Mouse (Mus musculus) kidney, embryonic 16.5 days (tissue): ENCODE results near the gene Nit1. TPM values are rescaled to one million over a fixed set of nuclear protein-coding genes. Genes with fewer than 3 reads are reported as not detected.
A peak's percentile ranks its signal among the peaks of the same experiment; 100 is the strongest.

Experiments used
- ATAC-seq: fragments of 200-750 bp; cut with Nextera tagmentation; 2 replicates; pipeline ENCODE4 v1.8.0; 2017; ENCODE audit warnings: moderate TSS enrichment; ENCODE audit not compliant: low FRiP score, low TSS enrichment
- H3K27ac ChIP-seq: fragments of 300-500 bp; sonication (generic); 2 replicates; pipeline ENCODE4 v1.5.1; 2014; ENCODE audit warnings: low read length
- H3K27me3 ChIP-seq: fragments of 300-500 bp; sonication (generic); 2 replicates; pipeline ENCODE4 v1.6.1; 2014; ENCODE audit warnings: low read length, control low read depth, mixed read lengths; ENCODE audit not compliant: insufficient read depth
- H3K36me3 ChIP-seq: fragments of 300-500 bp; sonication (generic); 2 replicates; pipeline ENCODE4 v1.6.1; 2014; ENCODE audit warnings: low read length, control low read depth, mixed read lengths; ENCODE audit not compliant: insufficient read depth
- H3K4me1 ChIP-seq: fragments of 300-500 bp; sonication (generic); 2 replicates; pipeline ENCODE4 v1.6.1; 2014; ENCODE audit warnings: low read length, control low read depth, mixed read lengths; ENCODE audit not compliant: insufficient read depth
- H3K4me2 ChIP-seq: fragments of 300-500 bp; sonication (generic); replicated peaks from 2 replicates; pipeline ENCODE4 v1.6.1; 2014; ENCODE audit warnings: low read depth, low read length
- H3K4me3 ChIP-seq: fragments of 300-500 bp; sonication (generic); 2 replicates; pipeline ENCODE4 v1.5.1; 2014; ENCODE audit warnings: mild to moderate bottlenecking, low read length
- H3K9ac ChIP-seq: fragments of 300-500 bp; sonication (generic); replicated peaks from 2 replicates; pipeline ENCODE4 v1.6.1; 2014; ENCODE audit warnings: low read length
- H3K9me3 ChIP-seq: fragments of 300-500 bp; sonication (generic); 2 replicates; pipeline ENCODE4 v1.6.1; 2016; ENCODE audit warnings: low read length, control low read depth
- WGBS: fragments of 180-500 bp; shearing (Covaris S2); extraction: QIAGEN DNeasy Blood & Tissue Kit; methylation state at CpG from one replicate; pipeline ENCODE4 v1.1.7; 2014; 5-methylcytosine and 5-hydroxymethylcytosine counted together
- polyA plus RNA-seq: library from polyadenylated mRNA; unstranded; fragments of >200 nt; fragmentation: Nextera tagmentation; extraction: Ambion mirVana; gene quantifications from 2 replicates; pipeline ENCODE4 v1.2.1, GENCODE M21; 2015

Nit1 gene
- polyA plus RNA-seq, 1 experiment from 2014 or later: 63.3 TPM

GRCm38 (mm10) chr1:171356814-171357213 is 11.4 kb upstream of the Nit1 start:
- Histone ChIP-seq H3K36me3 (peaks cover 14% of the 10 kb centered on the region), H3K27ac (no peak overlapping the region), H3K9ac (no peak overlapping the region), H3K27me3 (no peaks in the 10 kb centered on the region), H3K9me3 (no peaks in the 10 kb centered on the region; the same call in 1 of the 2 replicates), H3K4me3 (no peak overlapping the region), H3K4me1 (peaks cover 12% of the 10 kb centered on the region), H3K4me2 (no peak overlapping the region)
- 86% methylated on average over 2 of the region's 2 CpGs for WGBS
- no peak for ATAC-seq

GRCm38 (mm10) chr1:171355812-171356340 is 10.4 kb upstream of the Nit1 start:
- Histone ChIP-seq H3K9me3 (no peaks in the 10 kb centered on the region; the same call in 1 of the 2 replicates), H3K27ac (no peak overlapping the region), H3K9ac (no peak overlapping the region), H3K36me3 (peaks cover 14% of the 10 kb centered on the region), H3K4me1 (peaks cover 7% of the 10 kb centered on the region), H3K27me3 (no peaks in the 10 kb centered on the region), H3K4me2 (no peak overlapping the region), H3K4me3 (no peak overlapping the region)
- WGBS: 85% methylated on average over 5 of the region's 5 CpGs
- ATAC-seq: no peak

DNA sequence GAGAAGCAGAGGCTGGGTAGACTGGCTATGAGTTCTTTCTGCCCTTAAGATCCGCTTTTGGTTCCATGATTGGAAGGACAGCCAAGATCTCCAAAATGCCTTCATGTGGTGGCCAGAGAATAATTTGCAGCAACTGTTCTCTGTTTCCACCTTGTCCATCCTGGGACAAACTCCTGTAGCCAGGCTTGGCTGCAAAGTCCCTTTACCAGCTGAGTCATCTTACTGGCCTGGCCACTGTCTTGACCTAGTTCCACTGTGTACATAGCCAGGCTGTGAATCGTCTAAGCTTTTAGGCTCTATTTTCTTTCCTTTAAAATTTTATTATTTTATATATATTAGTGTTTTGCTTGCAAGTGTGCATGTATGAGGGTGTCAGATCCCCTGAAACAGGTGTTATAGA is 3.8 kb upstream of the Nit1 start:
- H3K27me3 ChIP-seq: no peaks in the 10 kb centered on the region
- peaks cover 14% of the 10 kb centered on the region for H3K4me1 ChIP-seq
- H3K4me2 ChIP-seq: no peak overlapping the region
- H3K4me3 ChIP-seq: no peak overlapping the region
- no peaks in the 10 kb centered on the region for H3K9me3 ChIP-seq
- WGBS: 87% methylated on average over 2 of the region's 2 CpGs
- no peak for ATAC-seq
- H3K36me3 ChIP-seq: no peaks in the 10 kb centered on the region
- no peak overlapping the region for H3K9ac ChIP-seq
- H3K27ac ChIP-seq: no peak overlapping the region

- Histone ChIP-seq H3K36me3 (no peaks in the 10 kb centered on the region), H3K9me3 (no peaks in the 10 kb centered on the region), H3K4me1 (peaks cover 20% of the 10 kb centered on the region), H3K4me2 (no peak overlapping the region), H3K27ac (no peak overlapping the region), H3K4me3 (no peak overlapping the region), H3K9ac (no peak overlapping the region), H3K27me3 (no peaks in the 10 kb centered on the region)
- ATAC-seq: no peak
- 88% methylated on average over 3 of the region's 3 CpGs for WGBS
These were observed 3.2 kb upstream of the Nit1 start for GRCm38 (mm10) chr1:171348665-171349064.

GRCm38 (mm10) chr1:171346095-171346450 is 627 bp upstream of the Nit1 start:
- Histone ChIP-seq H3K9me3 (no peaks in the 10 kb centered on the region), H3K4me1 (peaks cover 21% of the 10 kb centered on the region), H3K36me3 (peaks cover 18% of the 10 kb centered on the region), H3K4me3 (peak overlapping the region; percentile 90), H3K27ac (peak overlapping the region; percentile 40; the same call in 1 of the 2 replicates), H3K27me3 (no peaks in the 10 kb centered on the region), H3K4me2 (peak overlapping the region; percentile 66), H3K9ac (peak overlapping the region; percentile 81)
- 0% methylated on average over 14 of the region's 14 CpGs for WGBS
- ATAC-seq: no peak

DNA sequence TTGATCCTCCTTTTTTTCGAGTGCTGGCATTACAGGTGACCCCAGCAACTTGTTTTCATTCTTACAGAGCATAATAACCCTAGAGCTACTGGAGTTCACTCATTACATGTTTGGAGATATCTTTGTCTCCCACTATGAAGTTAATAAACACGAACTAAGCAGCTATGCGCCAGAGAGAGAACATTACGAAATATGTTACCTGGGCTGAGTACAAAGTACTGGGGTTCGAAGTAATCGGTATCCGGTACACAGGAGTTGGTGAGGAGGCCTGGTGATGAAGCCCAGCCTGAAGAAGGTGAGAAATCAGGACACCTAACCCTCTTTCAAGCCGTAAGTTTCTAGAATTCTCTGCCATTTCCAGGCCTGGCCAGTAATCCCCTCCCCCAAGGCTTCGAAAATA is 731 bp downstream of the Nit1 start:
- no peak for ATAC-seq

GRCm38 (mm10) chr1:171343922-171344677 is 1.3 kb downstream of the Nit1 start:
- Histone ChIP-seq H3K27ac (no peak overlapping the region), H3K9me3 (no peaks in the 10 kb centered on the region), H3K27me3 (no peaks in the 10 kb centered on the region), H3K9ac (no peak overlapping the region), H3K4me3 (0 out of 2 replicates have a peak overlapping the region, but pooled peaks have one; percentile 90), H3K4me2 (peak overlapping the region; percentile 66), H3K4me1 (peaks cover 21% of the 10 kb centered on the region), H3K36me3 (peaks cover 34% of the 10 kb centered on the region)
- WGBS: 79% methylated on average over 8 of the region's 9 CpGs
- ATAC-seq: peak; percentile 32; the same call in 1 of the 2 replicates

More for the DNA sequence above, 731 bp downstream of the Nit1 start:
- Histone ChIP-seq H3K9me3 (no peaks in the 10 kb centered on the region), H3K9ac (peak overlapping the region; percentile 81), H3K36me3 (peaks cover 30% of the 10 kb centered on the region), H3K4me3 (peak overlapping the region; percentile 90), H3K4me2 (peak overlapping the region; percentile 66), H3K27me3 (no peaks in the 10 kb centered on the region), H3K4me1 (peaks cover 21% of the 10 kb centered on the region), H3K27ac (no peak overlapping the region)
- 70% methylated on average over 9 of the region's 9 CpGs for WGBS

DNA sequence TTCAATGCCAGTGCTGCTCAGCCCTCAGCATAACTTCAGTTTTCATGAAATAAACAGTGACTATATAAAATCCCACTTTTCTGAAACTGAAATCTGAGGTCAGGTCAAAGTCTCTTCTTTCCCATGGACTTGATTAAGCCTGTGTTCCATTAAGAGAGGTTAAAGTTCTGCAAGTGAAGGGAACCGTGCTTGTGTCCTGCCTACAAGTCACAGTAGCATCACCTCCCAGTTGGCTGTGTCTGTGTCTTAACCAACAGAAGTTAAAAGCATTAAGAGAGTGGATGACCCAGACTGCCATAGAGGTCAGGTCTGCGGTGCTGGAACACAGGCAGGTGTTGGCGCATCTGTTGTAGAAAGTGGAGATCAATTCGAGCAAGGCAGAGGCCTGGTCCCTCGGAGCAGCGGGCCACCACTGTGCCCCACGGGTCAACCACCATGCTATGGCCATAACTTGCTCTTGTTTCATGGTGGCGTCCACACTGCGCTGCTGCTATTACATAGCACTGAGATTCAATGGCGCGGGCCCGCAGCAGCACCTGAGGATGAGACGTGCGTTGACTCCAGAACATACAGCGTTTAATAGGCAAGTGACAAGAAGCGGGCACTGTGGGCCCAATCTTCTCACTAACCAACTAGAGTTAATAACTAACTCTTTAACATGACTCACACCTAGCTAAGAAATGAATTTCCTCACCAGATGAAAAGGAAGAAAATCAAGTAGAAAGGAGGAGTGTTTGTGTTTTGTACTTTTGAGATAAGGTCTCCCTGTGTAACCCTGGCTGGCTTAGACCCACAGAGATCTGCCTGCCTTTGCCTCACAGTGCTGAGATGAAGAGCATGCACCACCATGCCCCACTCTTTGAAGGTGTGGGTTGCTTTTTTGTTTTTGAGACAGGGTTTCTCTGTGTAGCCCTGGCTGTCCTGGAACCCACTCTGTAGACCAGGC is 2.9 kb downstream of the Nit1 start:
- Histone ChIP-seq H3K4me3 (no peak overlapping the region), H3K4me2 (no peak overlapping the region), H3K9ac (no peak overlapping the region), H3K9me3 (no peaks in the 10 kb centered on the region), H3K36me3 (peaks cover 46% of the 10 kb centered on the region), H3K27me3 (no peaks in the 10 kb centered on the region), H3K4me1 (peaks cover 21% of the 10 kb centered on the region), H3K27ac (no peak overlapping the region)
- ATAC-seq: 0 out of 2 replicates have a peak, but pooled peaks have one; percentile 5
- WGBS: 89% methylated on average over 16 of the region's 16 CpGs

DNA sequence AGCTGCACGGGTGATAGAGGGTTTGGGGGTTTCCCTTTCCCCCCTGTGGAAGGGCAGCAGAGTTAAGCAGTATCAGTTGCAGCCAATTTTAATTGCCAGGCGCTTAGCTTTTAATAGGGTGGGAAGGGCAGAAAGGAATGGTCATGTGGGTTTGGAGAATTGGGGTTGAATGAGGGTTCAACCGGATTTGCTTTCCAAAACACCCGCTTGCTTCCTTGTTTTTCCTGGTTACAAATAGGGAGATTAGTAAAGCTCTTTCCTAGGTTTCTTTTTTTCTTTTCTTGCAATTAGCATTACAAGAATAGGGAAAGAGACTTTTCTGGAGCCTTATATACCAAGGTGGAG is 15.3 kb downstream of the Nit1 start:
- ATAC-seq: no peak
- Histone ChIP-seq H3K9ac (peak overlapping the region; percentile 98), H3K4me2 (peak overlapping the region; percentile 92), H3K27me3 (no peaks in the 10 kb centered on the region), H3K4me3 (peak overlapping the region; percentile 87), H3K27ac (peak overlapping the region; percentile 100), H3K4me1 (peaks cover 25% of the 10 kb centered on the region), H3K9me3 (no peaks in the 10 kb centered on the region), H3K36me3 (0 out of 2 replicates have a peak, but pooled peaks cover 9% of the 10 kb centered on the region)
- WGBS: under 1% methylated on average over 4 of the region's 4 CpGs
